Mouse (Mus musculus): ENCODE results near the gene Fer. TPM values are rescaled to one million over a fixed set of nuclear protein-coding genes. Genes with fewer than 3 reads are reported as not detected.

Fer gene
- polyA plus RNA-seq, 1 experiment from 2014 or later: 18.6 TPM

- DNase-seq (ENCODE audit: low spot score) (peak; percentile 73), ATAC-seq (peak; percentile 71)
- H3K9me3 ChIP-seq (ENCODE audit: low read length): no peaks in the 10 kb centered on the region
- H3K27me3 ChIP-seq (replicated peaks; ENCODE audit: insufficient read depth, low read length): no peaks in the 10 kb centered on the region
- TF ChIP-seq EP300 (IDR thresholded peaks at IDR 0.05): no peak
- H3K27ac ChIP-seq (ENCODE audit: low read length): no peak overlapping the region
- H3K9ac ChIP-seq (replicated peaks; ENCODE audit: low read depth): no peak overlapping the region
- 51% methylated on average over 3 of the region's 3 CpGs for WGBS
- no peak overlapping the region for H3K4me2 ChIP-seq (replicated peaks; ENCODE audit: low read depth, low read length)
- 0 out of 2 replicates have a peak, but pooled peaks cover 3% of the 10 kb centered on the region for H3K36me3 ChIP-seq (ENCODE audit: insufficient read depth, low read length)
- H3K4me3 ChIP-seq (ENCODE audit: low read depth, low read length): no peak overlapping the region
- peaks cover 3% of the 10 kb centered on the region; the same call in 1 of the 2 replicates for H3K4me1 ChIP-seq (ENCODE audit: insufficient read depth, low read depth, low read length)
Measured at GRCm38 (mm10) chr17:63925581-63925980, 62.7 kb downstream of the Fer start.

- Histone ChIP-seq H3K27me3 (replicated peaks; ENCODE audit: insufficient read depth, low read length) (no peaks in the 10 kb centered on the region), H3K4me2 (replicated peaks; ENCODE audit: low read depth, low read length) (no peak overlapping the region), H3K9me3 (ENCODE audit: low read length) (no peaks in the 10 kb centered on the region), H3K27ac (ENCODE audit: low read length) (no peak overlapping the region), H3K9ac (replicated peaks; ENCODE audit: low read depth) (no peak overlapping the region), H3K36me3 (ENCODE audit: insufficient read depth, low read length) (no peaks in the 10 kb centered on the region), H3K4me1 (ENCODE audit: insufficient read depth, low read depth, low read length) (no peaks in the 10 kb centered on the region; the same call in 1 of the 2 replicates), H3K4me3 (ENCODE audit: low read depth, low read length) (no peak overlapping the region)
- WGBS: 53% methylated on average over 4 of the region's 4 CpGs
- no peak for TF ChIP-seq EP300 (IDR thresholded peaks at IDR 0.05)
- no peak for TF ChIP-seq CTCF (IDR thresholded peaks at IDR 0.05)
- no peak for DNase-seq (ENCODE audit: low spot score)
- no peak for ATAC-seq
Measured at GRCm38 (mm10) chr17:63930634-63931033, 67.8 kb downstream of the Fer start.

GRCm38 (mm10) chr17:63931556-63931955 is 68.7 kb downstream of the Fer start:
- 65% methylated on average over 1 of the region's 1 CpGs for WGBS

GRCm38 (mm10) chr17:63935408-63935807 is 72.5 kb downstream of the Fer start:
- Histone ChIP-seq H3K9ac (replicated peaks; ENCODE audit: low read depth) (no peak overlapping the region), H3K4me2 (replicated peaks; ENCODE audit: low read depth, low read length) (no peak overlapping the region), H3K36me3 (ENCODE audit: insufficient read depth, low read length) (no peaks in the 10 kb centered on the region), H3K4me3 (ENCODE audit: low read depth, low read length) (no peak overlapping the region), H3K27me3 (replicated peaks; ENCODE audit: insufficient read depth, low read length) (no peaks in the 10 kb centered on the region), H3K9me3 (ENCODE audit: low read length) (no peaks in the 10 kb centered on the region), H3K27ac (ENCODE audit: low read length) (no peak overlapping the region), H3K4me1 (ENCODE audit: insufficient read depth, low read depth, low read length) (no peaks in the 10 kb centered on the region)
- no peak for TF ChIP-seq CTCF (IDR thresholded peaks at IDR 0.05)
- TF ChIP-seq EP300 (IDR thresholded peaks at IDR 0.05): no peak
- DNase-seq (ENCODE audit: low spot score) (no peak), ATAC-seq (no peak)
- 87% methylated on average over 2 of the region's 2 CpGs for WGBS

More at GRCm38 (mm10) chr17:63931556-63931955, 68.7 kb downstream of the Fer start:
- no peaks in the 10 kb centered on the region for H3K27me3 ChIP-seq (replicated peaks; ENCODE audit: insufficient read depth, low read length)
- H3K4me3 ChIP-seq (ENCODE audit: low read depth, low read length): no peak overlapping the region
- H3K4me2 ChIP-seq (replicated peaks; ENCODE audit: low read depth, low read length): no peak overlapping the region
- no peak overlapping the region for H3K27ac ChIP-seq (ENCODE audit: low read length)
- no peak overlapping the region for H3K9ac ChIP-seq (replicated peaks; ENCODE audit: low read depth)
- H3K9me3 ChIP-seq (ENCODE audit: low read length): no peaks in the 10 kb centered on the region
- ATAC-seq (no peak), DNase-seq (ENCODE audit: low spot score) (no peak)
- no peaks in the 10 kb centered on the region for H3K36me3 ChIP-seq (ENCODE audit: insufficient read depth, low read length)
- TF ChIP-seq EP300 (IDR thresholded peaks at IDR 0.05) (no peak), CTCF (IDR thresholded peaks at IDR 0.05) (no peak)
- no peaks in the 10 kb centered on the region for H3K4me1 ChIP-seq (ENCODE audit: insufficient read depth, low read depth, low read length)

- no peak for ATAC-seq
- no peak overlapping the region for H3K4me2 ChIP-seq (replicated peaks; ENCODE audit: low read depth, low read length)
- no peak for TF ChIP-seq EP300 (IDR thresholded peaks at IDR 0.05)
- TF ChIP-seq CTCF (IDR thresholded peaks at IDR 0.05): 0 out of 2 replicates have a peak, but pooled peaks have one; percentile 4
Measured at GRCm38 (mm10) chr17:63937886-63938285, 75.0 kb downstream of the Fer start.

GRCm38 (mm10) chr17:63946772-63947171 is 83.9 kb downstream of the Fer start:
- TF ChIP-seq EP300 (IDR thresholded peaks at IDR 0.05): no peak
- no peak for TF ChIP-seq CTCF (IDR thresholded peaks at IDR 0.05)
- WGBS: 91% methylated on average over 2 of the region's 2 CpGs
- H3K9ac ChIP-seq (replicated peaks; ENCODE audit: low read depth): no peak overlapping the region
- no peaks in the 10 kb centered on the region for H3K4me1 ChIP-seq (ENCODE audit: insufficient read depth, low read depth, low read length)
- no peak for DNase-seq (ENCODE audit: low spot score)
- H3K27me3 ChIP-seq (replicated peaks; ENCODE audit: insufficient read depth, low read length): no peaks in the 10 kb centered on the region
- no peak overlapping the region for H3K4me3 ChIP-seq (ENCODE audit: low read depth, low read length)
- H3K4me2 ChIP-seq (replicated peaks; ENCODE audit: low read depth, low read length): no peak overlapping the region
- ATAC-seq: no peak
- H3K27ac ChIP-seq (ENCODE audit: low read length): no peak overlapping the region
- H3K9me3 ChIP-seq (ENCODE audit: low read length): no peaks in the 10 kb centered on the region
- no peaks in the 10 kb centered on the region for H3K36me3 ChIP-seq (ENCODE audit: insufficient read depth, low read length)

More at GRCm38 (mm10) chr17:63937886-63938285, 75.0 kb downstream of the Fer start:
- no peak overlapping the region for H3K27ac ChIP-seq (ENCODE audit: low read length)
- no peak for DNase-seq (ENCODE audit: low spot score)
- no peak overlapping the region for H3K4me3 ChIP-seq (ENCODE audit: low read depth, low read length)
- 75% methylated on average over 18 of the region's 18 CpGs for WGBS
- H3K9me3 ChIP-seq (ENCODE audit: low read length): no peaks in the 10 kb centered on the region
- H3K4me1 ChIP-seq (ENCODE audit: insufficient read depth, low read depth, low read length): no peaks in the 10 kb centered on the region
- H3K9ac ChIP-seq (replicated peaks; ENCODE audit: low read depth): no peak overlapping the region
- H3K27me3 ChIP-seq (replicated peaks; ENCODE audit: insufficient read depth, low read length): no peaks in the 10 kb centered on the region
- no peaks in the 10 kb centered on the region for H3K36me3 ChIP-seq (ENCODE audit: insufficient read depth, low read length)

GRCm38 (mm10) chr17:63948811-63949210 is 85.9 kb downstream of the Fer start:
- Histone ChIP-seq H3K27ac (ENCODE audit: low read length) (no peak overlapping the region), H3K4me2 (replicated peaks; ENCODE audit: low read depth, low read length) (no peak overlapping the region), H3K27me3 (replicated peaks; ENCODE audit: insufficient read depth, low read length) (no peaks in the 10 kb centered on the region), H3K4me1 (ENCODE audit: insufficient read depth, low read depth, low read length) (no peaks in the 10 kb centered on the region), H3K36me3 (ENCODE audit: insufficient read depth, low read length) (no peaks in the 10 kb centered on the region), H3K9me3 (ENCODE audit: low read length) (no peaks in the 10 kb centered on the region), H3K4me3 (ENCODE audit: low read depth, low read length) (no peak overlapping the region), H3K9ac (replicated peaks; ENCODE audit: low read depth) (no peak overlapping the region)
- TF ChIP-seq CTCF (IDR thresholded peaks at IDR 0.05): no peak
- no peak for TF ChIP-seq EP300 (IDR thresholded peaks at IDR 0.05)
- 89% methylated on average over 4 of the region's 4 CpGs for WGBS
- ATAC-seq (no peak), DNase-seq (ENCODE audit: low spot score) (no peak)

All from lung, postnatal 0 days (tissue).